Mouse (Mus musculus) thymus, adult 2 months (tissue): ENCODE data around the gene Ppp1r15a. TPM values are rescaled to one million over a fixed set of nuclear protein-coding genes. Genes with fewer than 3 reads are reported as not detected.

ENCODE experiments used
- DNase-seq: peaks from one replicate; pipeline ENCODE4 v3.0.0; 2021
- H3K27ac ChIP-seq: fragments of 200-500 bp; 2 replicates; pipeline ENCODE4 v1.5.1; 2012; ENCODE audit warnings: low read length, control low read depth; ENCODE audit not compliant: control insufficient read depth, insufficient read depth
- H3K27me3 ChIP-seq: fragments of 200-500 bp; 2 replicates; pipeline ENCODE4 v1.6.1; 2012; ENCODE audit warnings: mild to moderate bottlenecking, low read length, moderate library complexity, mixed read lengths; ENCODE audit not compliant: control insufficient read depth, insufficient read depth
- H3K36me3 ChIP-seq: fragments of 200-500 bp; 2 replicates; pipeline ENCODE4 v1.6.1; 2012; ENCODE audit warnings: mild to moderate bottlenecking, low read length, moderate library complexity; ENCODE audit not compliant: control insufficient read depth, insufficient read depth
- H3K4me1 ChIP-seq: fragments of 200-500 bp; replicated peaks from 2 replicates; pipeline ENCODE4 v1.6.1; 2012; ENCODE audit warnings: low read length; ENCODE audit not compliant: control insufficient read depth, insufficient read depth
- H3K4me3 ChIP-seq: fragments of 200-500 bp; 2 replicates; pipeline ENCODE4 v1.5.1; 2012; ENCODE audit warnings: mild to moderate bottlenecking, low read length, control low read depth, moderate library complexity; ENCODE audit not compliant: control insufficient read depth, insufficient read depth
- CTCF ChIP-seq: fragments of 200-500 bp; IDR thresholded peaks from 2 replicates; pipeline ENCODE4 v1.5.1; 2012; ENCODE audit warnings: mild to moderate bottlenecking, control low read depth, low read length, moderate library complexity, borderline replicate concordance; ENCODE audit not compliant: control insufficient read depth, poor library complexity, insufficient read depth; ENCODE audit errors: extremely low read depth
- POLR2A ChIP-seq: fragments of 200-500 bp; IDR thresholded peaks from 2 replicates; pipeline ENCODE4 v1.6.1; 2012; ENCODE audit warnings: mild to moderate bottlenecking, low read length, control low read depth, moderate library complexity; ENCODE audit not compliant: control insufficient read depth, poor library complexity, insufficient read depth; ENCODE audit errors: extremely low read depth
- WGBS: fragments of 180-500 bp; shearing (Covaris S2); methylation state at CpG from one replicate; pipeline ENCODE4 v1.1.7; 2018; 5-methylcytosine and 5-hydroxymethylcytosine counted together
- polyA plus RNA-seq: library from polyadenylated mRNA; depleted of rRNA; stranded (reverse); fragments of >200 nt; gene quantifications from 2 replicates; pipeline ENCODE4 v1.2.3, GENCODE M21; 2012

Ppp1r15a gene
- polyA plus RNA-seq, 1 experiment, result 27.6 TPM

- Histone ChIP-seq H3K4me1 (peaks cover 25% of the 10 kb centered on the region), H3K4me3 (peak overlapping the region; percentile 62), H3K27ac (peak overlapping the region; percentile 86), H3K36me3 (no peaks in the 10 kb centered on the region), H3K27me3 (no peaks in the 10 kb centered on the region)
- peak; percentile 43 for DNase-seq
- WGBS, result 21% methylated on average over 7 of the region's 7 CpGs
- TF ChIP-seq CTCF, result no peak
- TF ChIP-seq POLR2A, result no peak
Measured at GRCm38 (mm10) chr7:45526474-45527120, 529 bp upstream of the Ppp1r15a start.

- no peak for DNase-seq
- WGBS, result 43% methylated on average over 12 of the region's 12 CpGs
- H3K36me3 ChIP-seq, result no peaks in the 10 kb centered on the region
- no peak for TF ChIP-seq POLR2A
- no peak for TF ChIP-seq CTCF
- H3K4me3 ChIP-seq, result peak overlapping the region; percentile 62
- peak overlapping the region; percentile 13; the same call in 1 of the 2 replicates for H3K27ac ChIP-seq
- no peaks in the 10 kb centered on the region for H3K27me3 ChIP-seq
- H3K4me1 ChIP-seq, result peaks cover 25% of the 10 kb centered on the region
Measured at GRCm38 (mm10) chr7:45524841-45525621, 1.0 kb downstream of the Ppp1r15a start.

DNA sequence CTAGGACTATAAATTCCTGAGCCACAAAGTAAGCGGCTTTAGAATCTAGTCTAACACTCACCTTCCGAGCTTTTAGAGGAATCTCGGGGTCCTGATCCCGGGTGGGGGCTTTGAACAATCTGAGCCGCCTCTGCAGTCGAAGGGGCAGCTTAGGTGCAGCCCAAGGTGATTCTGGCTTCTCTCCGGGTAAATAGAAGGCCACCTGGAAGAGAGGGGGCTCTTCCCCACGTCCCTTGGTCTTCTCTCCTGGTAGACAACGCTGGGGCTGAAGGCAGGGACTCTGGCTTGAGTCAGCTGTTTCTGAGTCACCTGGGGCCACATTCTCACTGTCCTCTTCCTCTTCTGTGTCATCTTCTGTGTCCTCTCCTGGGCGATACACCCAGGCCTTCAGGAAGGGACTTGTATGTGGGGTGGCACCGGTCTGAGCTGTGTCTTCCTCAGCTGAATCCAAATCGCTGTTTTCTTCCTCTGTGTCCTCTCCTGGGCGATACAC lies 2.3 kb downstream of the Ppp1r15a start:
- 88% methylated on average over 13 of the region's 13 CpGs for WGBS
- no peak for TF ChIP-seq POLR2A
- no peak for TF ChIP-seq CTCF
- no peaks in the 10 kb centered on the region for H3K36me3 ChIP-seq
- no peak overlapping the region for H3K27ac ChIP-seq
- no peak for DNase-seq
- H3K4me1 ChIP-seq, result peaks cover 23% of the 10 kb centered on the region
- H3K27me3 ChIP-seq, result no peaks in the 10 kb centered on the region
- no peak overlapping the region for H3K4me3 ChIP-seq

DNA sequence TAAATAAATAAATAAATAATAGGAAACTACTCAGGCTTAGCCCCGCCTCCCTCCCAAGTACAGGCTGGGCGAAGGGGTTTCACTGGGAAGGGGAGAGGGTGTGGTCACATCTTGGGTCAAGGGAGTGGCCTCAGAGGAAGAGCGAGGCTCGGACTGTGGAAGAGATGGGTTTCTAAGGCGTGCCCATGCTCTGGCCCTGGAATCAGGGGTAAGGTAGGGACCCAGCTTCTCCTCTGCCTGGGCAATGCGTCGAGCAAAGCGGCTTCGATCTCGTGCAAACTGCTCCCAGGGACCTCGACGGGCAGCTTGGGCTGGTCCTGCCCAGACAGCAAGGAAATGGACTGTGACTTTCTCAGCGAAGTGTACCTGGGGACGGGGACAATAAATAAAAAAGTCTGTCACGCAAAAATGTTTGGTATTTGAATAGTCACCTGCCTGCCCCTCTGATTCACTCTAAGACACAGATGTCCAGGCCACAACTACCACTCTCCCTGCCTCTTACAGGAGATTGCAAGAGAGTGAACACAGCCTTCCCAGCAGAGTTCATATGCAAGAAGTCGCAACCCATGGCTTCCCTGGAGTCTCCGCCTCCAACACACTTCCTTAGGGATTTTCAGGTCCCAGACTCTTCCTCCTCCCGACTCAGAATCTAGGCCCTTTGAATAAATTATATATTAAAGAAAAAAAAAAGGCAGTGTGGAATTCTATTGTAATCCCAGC lies 3.0 kb downstream of the Ppp1r15a start:
- Histone ChIP-seq H3K4me1 (peaks cover 23% of the 10 kb centered on the region), H3K36me3 (no peaks in the 10 kb centered on the region), H3K27ac (no peak overlapping the region), H3K4me3 (no peak overlapping the region), H3K27me3 (no peaks in the 10 kb centered on the region)
- TF ChIP-seq CTCF, result no peak
- no peak for TF ChIP-seq POLR2A
- 91% methylated on average over 18 of the region's 18 CpGs for whole genome bisulfite sequencing
- DNase-seq, result no peak

GRCm38 (mm10) chr7:45522194-45522752 lies 3.8 kb downstream of the Ppp1r15a start:
- 69% methylated on average over 16 of the region's 16 CpGs for WGBS
- H3K4me3 ChIP-seq, result no peak overlapping the region
- H3K27ac ChIP-seq, result no peak overlapping the region
- TF ChIP-seq POLR2A (no peak), CTCF (no peak)
- H3K36me3 ChIP-seq, result no peaks in the 10 kb centered on the region
- no peak for DNase-seq
- peaks cover 23% of the 10 kb centered on the region for H3K4me1 ChIP-seq
- no peaks in the 10 kb centered on the region for H3K27me3 ChIP-seq

- Histone ChIP-seq H3K4me3 (peak overlapping the region; percentile 53), H3K27ac (peak overlapping the region; percentile 88), H3K4me1 (peaks cover 21% of the 10 kb centered on the region), H3K27me3 (no peaks in the 10 kb centered on the region), H3K36me3 (no peaks in the 10 kb centered on the region)
- under 1% methylated on average over 28 of the region's 28 CpGs for WGBS
- DNase-seq, result peak; percentile 95
- TF ChIP-seq POLR2A (peak; percentile 52; the same call in 1 of the 2 replicates), CTCF (peak; percentile 64; the same call in 1 of the 2 replicates)
Measured at GRCm38 (mm10) chr7:45521728-45522184, 4.3 kb downstream of the Ppp1r15a start.
